Mouse (Mus musculus): ENCODE data around the gene Vti1b. TPM values are rescaled to one million over a fixed set of nuclear protein-coding genes. Genes with fewer than 3 reads are reported as not detected.

Gene Vti1b
- polyA plus RNA-seq, 1 experiment from 2014 or later = 109 TPM

DNA sequence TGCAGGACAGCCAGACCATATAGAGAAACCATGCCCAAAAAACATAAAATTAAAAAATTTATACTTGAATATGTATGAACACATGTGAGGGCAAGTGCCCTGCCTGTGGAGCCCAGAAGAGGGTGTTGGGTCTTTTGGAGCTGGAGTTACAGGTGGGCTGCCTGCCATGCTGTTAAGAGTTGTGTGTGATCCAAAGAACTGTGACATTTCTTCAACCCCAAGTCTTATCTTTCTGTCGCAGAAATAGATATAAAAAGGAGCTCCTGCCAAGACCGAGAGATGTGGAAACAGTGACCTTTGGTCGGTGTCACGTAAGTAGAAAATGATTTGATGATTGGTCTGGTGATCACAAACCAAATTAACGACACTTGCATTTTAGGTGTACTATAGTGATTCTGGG is 1.3 kb upstream of the Vti1b start:
- H3K27ac ChIP-seq = no peak overlapping the region

DNA sequence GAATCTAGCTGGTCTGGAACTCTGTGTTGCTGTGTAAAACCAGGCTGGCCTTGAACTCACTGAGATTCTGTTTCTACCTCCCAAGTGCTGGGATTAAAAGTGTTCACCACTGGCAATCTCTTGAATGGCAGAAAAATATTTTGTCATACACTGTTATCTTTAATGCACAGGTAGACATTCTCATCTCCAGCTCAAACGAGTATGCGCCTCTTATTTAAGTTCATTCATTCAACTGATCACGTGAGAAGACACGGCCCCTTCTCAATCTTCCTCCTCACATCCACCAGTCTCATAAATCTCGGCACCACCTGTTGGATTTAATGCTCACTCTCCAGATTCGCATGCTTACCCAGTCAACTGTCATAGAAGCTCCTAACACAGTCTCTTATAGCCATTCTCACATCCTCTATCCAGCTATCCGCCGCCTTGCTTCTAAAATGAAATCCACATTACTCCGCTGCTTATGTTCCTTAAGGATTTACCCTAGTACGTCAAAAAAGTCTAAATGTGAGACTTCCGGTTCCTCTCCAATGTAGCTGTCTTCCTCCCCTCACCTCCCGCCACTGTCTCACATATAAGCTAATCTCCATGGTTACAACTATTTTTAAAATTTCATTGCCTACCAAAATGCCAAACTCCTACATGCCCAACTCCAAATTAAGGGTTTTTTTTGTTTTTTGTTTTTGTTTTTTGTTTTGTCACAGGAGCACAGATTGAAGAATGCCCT is 1.0 kb downstream of the Vti1b start:
- H3K27ac ChIP-seq = peak overlapping the region; percentile 99

More for the DNA sequence above, 1.3 kb upstream of the Vti1b start:
- Histone ChIP-seq H3K4me1 (replicated peaks) (peaks cover 15% of the 10 kb centered on the region), H3K9me3 (no peaks in the 10 kb centered on the region), H3K27me3 (ENCODE audit: insufficient read depth, poor library complexity, severe bottlenecking) (no peaks in the 10 kb centered on the region), H3K36me3 (peaks cover 38% of the 10 kb centered on the region), H3K4me3 (no peak overlapping the region)
- WGBS = 89% methylated on average over 5 of the region's 5 CpGs
- no peak for DNase-seq (ENCODE audit: low spot score)

DNA sequence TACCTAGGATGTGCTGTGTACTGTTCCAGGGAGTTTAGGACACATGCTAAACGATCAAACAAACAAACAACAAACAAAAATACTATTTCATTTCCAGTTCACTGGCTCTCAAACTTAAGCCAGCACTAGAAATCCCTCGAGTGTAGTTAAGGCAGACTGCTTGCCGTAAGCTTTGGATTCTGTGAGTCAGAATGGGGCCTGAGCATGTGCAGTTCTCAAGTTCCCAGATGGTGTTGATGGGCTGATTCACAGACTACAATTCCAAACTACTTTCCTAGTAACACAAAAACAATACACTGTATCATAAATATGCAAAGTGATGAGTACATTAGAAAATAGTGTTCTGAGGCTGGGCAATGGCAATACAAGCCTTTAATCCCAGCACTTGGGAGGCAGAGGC is 2.0 kb downstream of the Vti1b start:
- Histone ChIP-seq H3K4me1 (replicated peaks) (peaks cover 10% of the 10 kb centered on the region), H3K9me3 (no peaks in the 10 kb centered on the region), H3K36me3 (peaks cover 21% of the 10 kb centered on the region), H3K27ac (no peak overlapping the region), H3K4me3 (no peak overlapping the region), H3K27me3 (ENCODE audit: insufficient read depth, poor library complexity, severe bottlenecking) (no peaks in the 10 kb centered on the region)
- WGBS = 83% methylated on average over 3 of the region's 3 CpGs
- DNase-seq (ENCODE audit: low spot score) = no peak

More for the DNA sequence above, 1.0 kb downstream of the Vti1b start:
- Histone ChIP-seq H3K4me1 (replicated peaks) (peaks cover 10% of the 10 kb centered on the region), H3K9me3 (no peaks in the 10 kb centered on the region), H3K27me3 (ENCODE audit: insufficient read depth, poor library complexity, severe bottlenecking) (no peaks in the 10 kb centered on the region), H3K4me3 (peak overlapping the region; percentile 77), H3K36me3 (peaks cover 21% of the 10 kb centered on the region)
- DNase-seq (ENCODE audit: low spot score) = peak; percentile 3
- WGBS = 40% methylated on average over 12 of the region's 12 CpGs

DNA sequence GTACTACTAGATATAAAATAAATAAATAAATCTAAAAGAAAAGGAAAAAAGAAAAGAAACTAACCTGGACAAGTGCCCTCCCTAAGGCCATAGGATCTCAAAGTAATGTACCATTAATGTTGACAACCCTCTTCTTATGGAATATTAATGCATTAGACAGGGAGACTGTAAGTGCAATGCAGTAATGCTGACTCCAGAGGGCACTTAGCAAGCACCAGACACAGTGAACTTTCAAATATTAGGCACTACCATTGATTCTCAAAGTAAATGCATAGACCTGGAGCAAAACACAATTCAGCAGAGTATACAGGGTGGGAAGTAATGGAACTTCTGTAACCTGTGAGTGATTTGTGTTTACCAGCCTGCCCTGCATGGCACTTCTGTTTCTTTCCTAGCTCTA is 3.3 kb downstream of the Vti1b start:
- no peaks in the 10 kb centered on the region for H3K9me3 ChIP-seq
- H3K36me3 ChIP-seq = peaks cover 23% of the 10 kb centered on the region
- H3K4me3 ChIP-seq = no peak overlapping the region
- peaks cover 10% of the 10 kb centered on the region for H3K4me1 ChIP-seq (replicated peaks)
- no peak overlapping the region for H3K27ac ChIP-seq
- no peak for DNase-seq (ENCODE audit: low spot score)
- H3K27me3 ChIP-seq (ENCODE audit: insufficient read depth, poor library complexity, severe bottlenecking) = no peaks in the 10 kb centered on the region

DNA sequence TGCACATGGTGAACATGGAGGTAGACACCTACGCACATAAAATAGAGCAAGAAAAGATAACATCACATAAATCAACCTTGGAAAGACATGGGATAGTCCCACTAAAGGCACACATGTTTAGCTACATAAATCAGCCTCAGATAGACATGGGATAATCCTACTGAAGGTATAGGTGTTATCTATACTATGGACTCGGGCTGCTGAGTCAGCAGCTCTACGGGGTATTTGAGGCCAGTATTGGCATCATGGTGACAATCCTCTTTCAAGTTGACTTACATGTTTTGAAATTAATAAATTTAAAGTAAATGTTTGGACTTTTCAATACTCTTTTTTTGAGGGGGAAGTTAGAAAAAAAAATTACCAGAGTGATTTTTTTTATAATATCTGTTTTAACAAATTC is 9.6 kb downstream of the Vti1b start:
- H3K36me3 ChIP-seq = peaks cover 85% of the 10 kb centered on the region

DNA sequence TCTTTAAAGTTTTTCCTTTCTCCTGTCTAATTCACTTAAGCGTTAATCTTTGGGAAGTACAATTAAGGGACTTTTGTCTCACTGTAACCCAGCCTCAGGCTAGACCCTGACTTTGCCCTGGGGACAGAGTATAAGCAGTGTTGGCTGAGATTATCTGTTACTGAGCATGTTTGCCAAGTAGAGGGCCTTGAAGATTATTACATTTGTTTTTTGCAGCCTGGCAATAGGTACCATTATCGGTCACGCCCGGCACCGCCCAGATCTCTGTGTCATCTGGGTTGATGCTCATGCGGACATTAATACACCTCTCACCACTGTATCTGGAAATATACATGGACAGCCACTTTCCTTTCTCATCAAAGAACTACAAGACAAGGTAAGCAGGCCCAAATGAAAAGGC is 22.8 kb downstream of the Vti1b start:
- WGBS = 89% methylated on average over 6 of the region's 6 CpGs
- Histone ChIP-seq H3K9me3 (no peaks in the 10 kb centered on the region), H3K27me3 (ENCODE audit: insufficient read depth, poor library complexity, severe bottlenecking) (no peaks in the 10 kb centered on the region), H3K4me3 (no peak overlapping the region), H3K27ac (no peak overlapping the region), H3K36me3 (peaks cover 18% of the 10 kb centered on the region), H3K4me1 (replicated peaks) (no peaks in the 10 kb centered on the region)
- no peak for DNase-seq (ENCODE audit: low spot score)

More for the DNA sequence above, 9.6 kb downstream of the Vti1b start:
- Histone ChIP-seq H3K9me3 (no peaks in the 10 kb centered on the region), H3K27ac (no peak overlapping the region), H3K27me3 (ENCODE audit: insufficient read depth, poor library complexity, severe bottlenecking) (no peaks in the 10 kb centered on the region), H3K4me3 (no peak overlapping the region), H3K4me1 (replicated peaks) (no peaks in the 10 kb centered on the region)
- no peak for DNase-seq (ENCODE audit: low spot score)
- WGBS = 93% methylated on average over 3 of the region's 3 CpGs

DNA sequence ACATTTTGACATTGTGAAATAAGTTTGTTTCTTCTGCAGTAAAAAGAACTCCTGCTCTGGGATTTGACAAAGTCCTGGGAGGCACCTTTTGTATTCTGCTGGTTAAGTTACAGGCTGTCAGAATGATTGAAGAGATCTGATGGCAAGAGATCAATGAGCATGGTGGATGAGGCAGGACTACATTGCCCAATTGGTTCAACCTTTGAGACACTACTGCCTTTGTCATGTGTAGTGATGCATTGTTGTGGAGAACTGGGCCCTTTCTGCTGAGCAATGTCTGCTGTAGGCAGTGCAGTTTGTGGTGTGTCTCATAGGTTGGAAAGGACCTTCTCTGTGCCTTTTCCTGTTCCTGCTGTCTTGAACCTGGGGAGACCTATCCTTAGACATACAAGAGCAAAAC is 31.1 kb downstream of the Vti1b start:
- no peak for DNase-seq (ENCODE audit: low spot score)
- H3K4me1 ChIP-seq (replicated peaks) = peaks cover 3% of the 10 kb centered on the region; the same call in 1 of the 2 replicates
- no peak overlapping the region for H3K4me3 ChIP-seq
- H3K27me3 ChIP-seq (ENCODE audit: insufficient read depth, poor library complexity, severe bottlenecking) = no peaks in the 10 kb centered on the region
- no peaks in the 10 kb centered on the region for H3K9me3 ChIP-seq
- H3K36me3 ChIP-seq = no peaks in the 10 kb centered on the region
- H3K27ac ChIP-seq = no peak overlapping the region

DNA sequence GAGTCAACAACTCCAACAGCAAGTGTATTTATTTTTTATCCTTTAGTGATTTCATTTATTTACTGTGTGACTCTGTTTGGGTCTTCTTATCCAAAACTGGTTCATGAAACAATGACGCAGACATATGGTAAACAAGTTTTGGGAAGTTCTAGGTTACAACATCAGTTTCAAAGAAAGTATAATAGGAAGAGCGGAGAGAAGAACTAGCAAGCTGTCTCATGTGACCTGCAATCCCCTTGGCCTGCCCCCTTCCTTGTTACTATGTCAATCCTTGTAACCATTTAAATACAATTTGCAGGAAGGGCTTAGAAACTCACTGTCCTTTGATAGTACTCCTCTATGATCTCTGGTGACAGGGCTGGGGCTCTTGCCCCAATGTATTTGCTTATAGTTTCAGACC is 31.7 kb downstream of the Vti1b start:
- Histone ChIP-seq H3K27me3 (ENCODE audit: insufficient read depth, poor library complexity, severe bottlenecking) (no peaks in the 10 kb centered on the region), H3K4me3 (no peak overlapping the region), H3K27ac (no peak overlapping the region), H3K4me1 (replicated peaks) (peaks cover 3% of the 10 kb centered on the region; the same call in 1 of the 2 replicates), H3K9me3 (no peaks in the 10 kb centered on the region), H3K36me3 (no peaks in the 10 kb centered on the region)
- no peak for DNase-seq (ENCODE audit: low spot score)
- 89% methylated on average over 2 of the region's 2 CpGs for WGBS

DNA sequence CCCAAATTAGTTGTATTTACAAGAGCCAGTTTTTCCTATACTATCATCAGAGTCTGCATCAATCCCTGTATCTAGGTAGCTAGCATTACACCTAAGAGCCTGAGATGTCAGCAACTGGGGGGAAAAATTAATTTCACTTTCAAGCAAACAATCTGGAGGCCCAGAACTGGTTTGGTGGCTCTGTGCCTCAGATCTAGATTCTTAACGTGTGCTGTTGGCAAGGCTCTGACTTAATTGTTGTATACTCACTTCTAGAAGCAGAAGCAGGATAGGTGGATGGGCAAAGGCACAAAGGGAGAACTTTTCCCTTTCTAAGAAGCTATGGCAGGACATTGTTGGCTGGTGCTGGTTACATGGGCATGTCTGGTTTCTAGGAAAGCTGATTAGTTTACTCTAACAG is 33.0 kb downstream of the Vti1b start:
- no peaks in the 10 kb centered on the region for H3K9me3 ChIP-seq
- no peak overlapping the region for H3K27ac ChIP-seq
- no peaks in the 10 kb centered on the region for H3K36me3 ChIP-seq
- H3K4me1 ChIP-seq (replicated peaks) = peaks cover 7% of the 10 kb centered on the region; the same call in 1 of the 2 replicates
- WGBS = 68% methylated on average over 1 of the region's 1 CpGs
- no peak for DNase-seq (ENCODE audit: low spot score)
- H3K27me3 ChIP-seq (ENCODE audit: insufficient read depth, poor library complexity, severe bottlenecking) = no peaks in the 10 kb centered on the region
- H3K4me3 ChIP-seq = no peak overlapping the region

DNA sequence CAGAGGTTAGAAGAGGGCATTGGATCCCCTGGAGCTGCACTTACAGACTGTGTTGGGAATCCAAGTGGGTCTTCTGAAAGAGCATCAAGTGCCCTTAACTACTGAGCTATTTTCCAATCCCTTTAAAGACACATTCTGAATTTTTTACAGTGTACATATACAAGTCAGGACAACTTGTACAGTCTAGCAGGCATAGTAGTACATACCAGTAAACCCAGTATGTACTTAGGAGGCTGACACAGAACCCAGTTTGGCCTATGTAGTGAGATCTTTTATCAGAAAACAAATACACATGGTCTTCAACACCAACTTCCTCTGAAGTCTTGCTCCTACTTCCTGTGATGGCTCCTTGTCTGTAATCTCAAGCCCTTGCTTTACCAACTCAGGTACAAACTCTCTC is 33.5 kb downstream of the Vti1b start:
- Histone ChIP-seq H3K36me3 (no peaks in the 10 kb centered on the region), H3K9me3 (no peaks in the 10 kb centered on the region), H3K4me1 (replicated peaks) (peaks cover 7% of the 10 kb centered on the region; the same call in 1 of the 2 replicates), H3K4me3 (no peak overlapping the region), H3K27ac (no peak overlapping the region), H3K27me3 (ENCODE audit: insufficient read depth, poor library complexity, severe bottlenecking) (no peaks in the 10 kb centered on the region)
- no peak for DNase-seq (ENCODE audit: low spot score)

DNA sequence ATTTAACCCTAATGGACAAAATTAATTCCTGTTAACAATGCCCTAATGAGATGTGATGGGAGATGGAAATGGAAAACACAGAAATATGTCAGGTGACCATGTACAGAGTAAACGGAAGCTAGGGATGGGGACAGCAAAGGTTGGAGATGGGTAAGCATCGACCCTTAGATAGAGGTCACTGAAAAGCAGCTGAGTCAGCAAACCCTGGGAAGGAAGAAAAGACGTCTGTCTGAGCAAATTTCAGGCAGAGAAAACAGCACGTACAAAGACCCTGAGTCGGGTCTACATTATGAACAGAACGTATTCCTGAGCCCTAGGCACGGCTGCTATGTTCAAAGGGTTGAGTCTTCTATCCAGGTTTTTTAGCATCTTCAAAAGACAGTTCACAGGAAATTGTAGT is 35.5 kb downstream of the Vti1b start:
- Histone ChIP-seq H3K9me3 (no peaks in the 10 kb centered on the region), H3K36me3 (no peaks in the 10 kb centered on the region), H3K4me3 (no peak overlapping the region), H3K27me3 (ENCODE audit: insufficient read depth, poor library complexity, severe bottlenecking) (peaks cover 18% of the 10 kb centered on the region), H3K27ac (no peak overlapping the region), H3K4me1 (replicated peaks) (peaks cover 7% of the 10 kb centered on the region; the same call in 1 of the 2 replicates)
- DNase-seq (ENCODE audit: low spot score) = no peak
- 75% methylated on average over 7 of the region's 7 CpGs for WGBS

DNA sequence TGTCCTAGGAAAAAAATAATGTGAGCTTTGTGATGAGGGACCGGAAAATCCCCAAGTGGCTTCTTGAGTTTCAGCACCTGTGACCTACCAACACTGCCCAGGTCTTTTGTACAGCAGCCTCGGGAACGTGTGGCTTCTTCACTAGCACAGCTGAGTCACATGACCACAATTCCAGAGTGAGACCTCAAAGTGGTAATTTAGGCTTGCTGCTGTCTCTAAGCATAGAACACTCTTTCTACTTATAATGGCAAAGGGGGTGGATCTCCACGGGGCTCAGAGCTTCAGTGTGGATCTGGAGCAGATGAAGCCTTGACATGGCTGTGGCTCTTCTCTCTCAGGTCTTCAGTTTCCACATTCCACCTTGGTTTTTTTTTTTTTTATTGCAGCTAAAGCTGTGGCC is 37.4 kb downstream of the Vti1b start:
- DNase-seq (ENCODE audit: low spot score) = no peak
- WGBS = 44% methylated on average over 4 of the region's 4 CpGs
- Histone ChIP-seq H3K27me3 (ENCODE audit: insufficient read depth, poor library complexity, severe bottlenecking) (peaks cover 36% of the 10 kb centered on the region), H3K36me3 (no peaks in the 10 kb centered on the region), H3K9me3 (no peaks in the 10 kb centered on the region), H3K4me3 (no peak overlapping the region), H3K4me1 (replicated peaks) (peaks cover 18% of the 10 kb centered on the region), H3K27ac (no peak overlapping the region)

DNA sequence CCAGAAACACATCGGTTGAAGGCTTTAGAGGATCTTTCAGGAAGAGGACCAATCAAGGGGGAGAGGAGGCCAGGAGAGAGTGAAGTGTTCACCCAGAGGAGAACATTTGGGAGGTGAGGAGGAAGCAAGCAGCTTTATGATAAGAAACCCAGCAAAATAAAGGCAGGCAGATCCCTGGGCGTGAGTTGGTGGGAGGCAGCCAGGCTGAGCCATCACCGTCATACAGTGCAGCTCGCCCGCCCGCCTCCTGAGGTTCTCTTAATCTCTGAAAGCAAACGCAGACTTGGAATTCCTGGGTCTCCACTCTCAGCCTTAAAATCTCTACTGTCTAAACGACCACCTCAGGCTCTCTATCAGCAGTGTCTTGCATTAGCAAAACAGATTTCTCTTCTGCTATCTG is 37.8 kb downstream of the Vti1b start:
- peaks cover 40% of the 10 kb centered on the region for H3K27me3 ChIP-seq (ENCODE audit: insufficient read depth, poor library complexity, severe bottlenecking)
- no peak overlapping the region for H3K4me3 ChIP-seq
- no peak for DNase-seq (ENCODE audit: low spot score)
- no peaks in the 10 kb centered on the region for H3K36me3 ChIP-seq
- H3K4me1 ChIP-seq (replicated peaks) = peaks cover 18% of the 10 kb centered on the region
- 46% methylated on average over 8 of the region's 8 CpGs for WGBS
- H3K27ac ChIP-seq = no peak overlapping the region
- H3K9me3 ChIP-seq = no peaks in the 10 kb centered on the region

Measured in hindbrain, embryonic 10.5 days (tissue).